In the genomic region with DNA sequence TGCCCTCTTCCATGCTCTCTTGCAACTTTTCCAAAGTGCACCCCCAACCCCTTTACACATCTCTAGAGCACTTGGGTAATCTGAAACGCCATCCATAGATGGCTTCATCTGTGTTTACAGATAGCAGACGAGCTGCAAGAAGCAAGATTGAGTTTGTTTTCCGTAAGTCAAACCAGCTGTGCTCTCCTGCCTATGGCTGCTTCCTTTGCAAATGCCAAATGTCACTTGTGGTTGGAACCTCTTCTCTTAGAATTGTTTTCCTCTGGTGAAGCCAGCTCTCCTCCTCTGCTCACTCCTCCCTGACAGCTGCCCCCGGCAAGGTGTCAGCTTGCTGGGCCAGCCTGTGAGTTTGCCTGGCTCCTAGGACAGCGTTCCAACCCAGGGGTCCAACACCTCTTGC, we compare ENCODE assay signal across 17 mouse cellular contexts.
A peak's percentile ranks its signal among the peaks of the same experiment; 100 is the strongest.
DNase-seq lines count a peak whose midpoint lies in the region; ATAC-seq and TF ChIP-seq lines count a peak whose summit lies in the region.
"Had no signal": no experiment of that assay in that cellular context is flagged by ENCODE, and none has a peak within 500 bp of the region (broad histone marks: within the 10 kb centered on the region; RNA-seq: fewer than 3 reads in every experiment).

No protein-coding gene starts in this region.

- H3K9me3 ChIP-seq in kidney, embryonic 16.5 days (ENCODE audit: low read length): no peaks in the 10 kb centered on the region
- no peaks in the 10 kb centered on the region for H3K9me3 ChIP-seq in stomach, embryonic 14.5 days (ENCODE audit: control insufficient read depth, low read depth, low read length)
- H3K9me3 ChIP-seq in stomach, postnatal 0 days (ENCODE audit: control insufficient read depth, low read length): no peaks in the 10 kb centered on the region
- H3K9me3 ChIP-seq in liver, embryonic 12.5 days (replicated peaks): no peaks in the 10 kb centered on the region
- H3K9me3 ChIP-seq: G1E; midbrain, embryonic 15.5 days had no signal

- no peak overlapping the region for H3K4me3 ChIP-seq in kidney, embryonic 16.5 days (ENCODE audit: low read length)
- no peak overlapping the region for H3K4me3 ChIP-seq in stomach, embryonic 14.5 days (ENCODE audit: low read depth, low read length)
- no peak overlapping the region for H3K4me3 ChIP-seq in stomach, postnatal 0 days (ENCODE audit: low read depth, low read length)
- no peak overlapping the region for H3K4me3 ChIP-seq in liver, embryonic 12.5 days
- H3K4me3 ChIP-seq: midbrain, embryonic 15.5 days had no signal

- no peak overlapping the region for H3K9ac ChIP-seq in kidney, embryonic 16.5 days (replicated peaks; ENCODE audit: low read length)
- H3K9ac ChIP-seq in stomach, embryonic 14.5 days (replicated peaks; ENCODE audit: low read depth, low read length): no peak overlapping the region
- H3K9ac ChIP-seq in stomach, postnatal 0 days (ENCODE audit: low read length): no peak overlapping the region
- no peak overlapping the region for H3K9ac ChIP-seq in liver, embryonic 12.5 days
- H3K9ac ChIP-seq: hindbrain, embryonic 14.5 days; midbrain, embryonic 15.5 days had no signal

- H3K27ac ChIP-seq in kidney, embryonic 16.5 days (ENCODE audit: low read length): peak overlapping the region; percentile 79
- H3K27ac ChIP-seq in stomach, embryonic 14.5 days (ENCODE audit: low read length): peak overlapping the region; percentile 55; the same call in 1 of the 2 replicates
- no peak overlapping the region for H3K27ac ChIP-seq in stomach, postnatal 0 days (replicated peaks)
- H3K27ac ChIP-seq in liver, embryonic 12.5 days: no peak overlapping the region
- H3K27ac ChIP-seq: hindbrain, embryonic 14.5 days; midbrain, embryonic 15.5 days had no signal

- no peak overlapping the region for H3K4me2 ChIP-seq in kidney, embryonic 16.5 days (replicated peaks; ENCODE audit: low read depth, low read length)
- H3K4me2 ChIP-seq in stomach, embryonic 14.5 days (replicated peaks; ENCODE audit: low read depth, low read length): no peak overlapping the region
- no peak overlapping the region for H3K4me2 ChIP-seq in stomach, postnatal 0 days (replicated peaks; ENCODE audit: low read depth)
- H3K4me2 ChIP-seq in liver, embryonic 12.5 days: no peak overlapping the region
- H3K4me2 ChIP-seq: heart, embryonic 11.5 days; hindbrain, embryonic 14.5 days; midbrain, embryonic 15.5 days had no signal

- no peaks in the 10 kb centered on the region for H3K27me3 ChIP-seq in kidney, embryonic 16.5 days (ENCODE audit: insufficient read depth, low read length)
- H3K27me3 ChIP-seq in stomach, embryonic 14.5 days (ENCODE audit: control insufficient read depth, insufficient read depth, low read length): no peaks in the 10 kb centered on the region
- H3K27me3 ChIP-seq in stomach, postnatal 0 days (ENCODE audit: control insufficient read depth, insufficient read depth, low read length): no peaks in the 10 kb centered on the region
- H3K27me3 ChIP-seq in liver, embryonic 12.5 days (replicated peaks): no peaks in the 10 kb centered on the region
- H3K27me3 ChIP-seq: midbrain, embryonic 15.5 days had no signal

- H3K36me3 ChIP-seq in kidney, embryonic 16.5 days (ENCODE audit: insufficient read depth, low read length): no peaks in the 10 kb centered on the region
- H3K36me3 ChIP-seq in stomach, embryonic 14.5 days (ENCODE audit: control insufficient read depth, insufficient read depth, low read length): no peaks in the 10 kb centered on the region
- no peaks in the 10 kb centered on the region for H3K36me3 ChIP-seq in stomach, postnatal 0 days (ENCODE audit: control insufficient read depth, insufficient read depth, low read length)
- no peaks in the 10 kb centered on the region for H3K36me3 ChIP-seq in liver, embryonic 12.5 days
- H3K36me3 ChIP-seq: G1E; midbrain, embryonic 15.5 days had no signal

- peak; percentile 2 for DNase-seq in adrenal gland, adult 2 months
- no peak for DNase-seq in adrenal gland, postnatal 14 days
- no peak for DNase-seq in kidney, postnatal 36 days
- no peak for DNase-seq in stomach, postnatal 0 days (ENCODE audit: low spot score)
- DNase-seq in cerebellum, postnatal 25 days: no peak
- DNase-seq: cerebellum, postnatal 36 days; heart, postnatal 14 days; thymus, adult 2 months had no signal

- 25% methylated on average over 5 of the region's 5 CpGs for WGBS in kidney, embryonic 16.5 days
- 19% methylated on average over 5 of the region's 5 CpGs for WGBS in stomach, embryonic 14.5 days
- 28% methylated on average over 5 of the region's 5 CpGs for WGBS in stomach, postnatal 0 days
- 21% methylated on average over 5 of the region's 5 CpGs for WGBS in liver, embryonic 12.5 days (ENCODE audit: insufficient replicate concordance)

- no peak for ATAC-seq in kidney, embryonic 16.5 days (ENCODE audit: low FRiP score, low TSS enrichment)
- peak; percentile 23; the same call in 1 of the 2 replicates for ATAC-seq in stomach, embryonic 14.5 days (ENCODE audit: insufficient number of reproducible peaks, insufficient read depth, low FRiP score, low read depth)
- no peak for ATAC-seq in stomach, postnatal 0 days (ENCODE audit: low FRiP score, low TSS enrichment)
- no peak for ATAC-seq in liver, embryonic 12.5 days
- ATAC-seq: CD4-positive, CD25-positive, alpha-beta regulatory T cell, adult 4 months; forebrain, embryonic 16.5 days; midbrain, embryonic 15.5 days had no signal

- TF ChIP-seq EP300 in stomach, postnatal 0 days (optimal IDR thresholded peaks at IDR 0.05): no peak

- no peak for TF ChIP-seq CTCF in stomach, postnatal 0 days (IDR thresholded peaks at IDR 0.05; ENCODE audit: low read depth)

- peaks cover 12% of the 10 kb centered on the region for H3K4me1 ChIP-seq in kidney, embryonic 16.5 days (ENCODE audit: insufficient read depth, low read length)
- peaks cover 8% of the 10 kb centered on the region; the same call in 1 of the 2 replicates for H3K4me1 ChIP-seq in stomach, embryonic 14.5 days (ENCODE audit: control insufficient read depth, insufficient read depth, low read length)
- no peaks in the 10 kb centered on the region for H3K4me1 ChIP-seq in stomach, postnatal 0 days (replicated peaks; ENCODE audit: control insufficient read depth, insufficient read depth)
- H3K4me1 ChIP-seq in liver, embryonic 12.5 days: no peaks in the 10 kb centered on the region
- H3K4me1 ChIP-seq: midbrain, embryonic 15.5 days had no signal

Comparison
In these comparisons a context has a peak if more than half of its experiments do, and no peak if none do; other contexts are left out.
1. H3K27ac ChIP-seq: peak in kidney, embryonic 16.5 days (single experiment) and stomach, embryonic 14.5 days (single experiment); none in stomach, postnatal 0 days (single experiment) and liver, embryonic 12.5 days (single experiment).